Mouse (Mus musculus) T-helper 2 cell (primary cell): ENCODE measurements around the gene Dnase1l3.

Experiments used
- in situ Hi-C: fragments of 300-600 bp; cut with MboI, MseI; formaldehyde crosslinking; loops from one replicate; pipeline ENCODE4 v1.15.1; 2025; ENCODE audit warnings: high pct_unique_total_duplicates

The Dnase1l3 gene

DNA sequence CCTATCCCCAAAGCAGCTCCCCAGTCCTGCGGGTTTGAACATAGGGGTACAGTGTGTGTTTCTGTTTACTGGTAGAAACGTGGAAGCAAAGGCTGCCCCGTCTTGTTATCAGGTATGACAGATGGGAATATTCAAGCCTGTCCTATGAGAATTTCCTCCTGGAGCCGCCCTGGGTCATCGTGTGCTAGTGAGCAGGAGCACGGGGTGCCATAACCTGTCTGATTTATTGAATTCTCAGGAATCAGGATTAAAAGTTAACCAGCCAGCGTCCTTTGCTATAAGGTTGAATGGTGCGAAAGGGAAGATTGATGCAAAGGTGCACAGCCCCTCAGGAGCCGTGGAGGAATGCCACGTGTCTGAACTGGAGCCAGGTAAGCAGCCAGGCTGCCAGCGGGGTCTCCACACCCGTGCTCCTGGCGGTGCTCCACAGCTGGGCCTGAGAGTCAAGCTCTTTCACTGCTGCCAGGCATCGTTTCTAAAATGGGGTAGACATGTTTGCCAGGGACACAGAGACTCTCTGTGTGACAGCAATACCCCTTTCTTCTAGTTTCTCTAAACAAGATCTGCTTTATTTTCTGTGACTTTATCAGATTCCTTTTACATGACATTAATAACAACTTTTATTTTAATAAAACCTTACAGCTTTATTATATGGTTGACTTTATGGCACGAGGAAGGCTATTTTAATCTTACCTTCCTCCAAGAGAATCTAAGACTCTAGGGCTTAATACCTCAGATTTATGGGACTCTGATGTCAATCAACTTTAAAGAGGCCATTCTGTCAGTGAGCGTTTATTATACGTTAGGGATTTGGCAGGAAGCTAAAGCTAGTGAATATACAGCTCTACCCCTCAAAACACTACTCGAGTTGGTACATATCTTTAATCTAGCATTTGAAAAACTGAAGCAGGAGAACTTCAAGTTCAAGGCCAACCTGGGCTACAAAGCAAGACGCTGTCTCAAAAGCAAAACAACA, 55.3 kb downstream of the Dnase1l3 start:
- in situ Hi-C loops, result no loop called here

DNA sequence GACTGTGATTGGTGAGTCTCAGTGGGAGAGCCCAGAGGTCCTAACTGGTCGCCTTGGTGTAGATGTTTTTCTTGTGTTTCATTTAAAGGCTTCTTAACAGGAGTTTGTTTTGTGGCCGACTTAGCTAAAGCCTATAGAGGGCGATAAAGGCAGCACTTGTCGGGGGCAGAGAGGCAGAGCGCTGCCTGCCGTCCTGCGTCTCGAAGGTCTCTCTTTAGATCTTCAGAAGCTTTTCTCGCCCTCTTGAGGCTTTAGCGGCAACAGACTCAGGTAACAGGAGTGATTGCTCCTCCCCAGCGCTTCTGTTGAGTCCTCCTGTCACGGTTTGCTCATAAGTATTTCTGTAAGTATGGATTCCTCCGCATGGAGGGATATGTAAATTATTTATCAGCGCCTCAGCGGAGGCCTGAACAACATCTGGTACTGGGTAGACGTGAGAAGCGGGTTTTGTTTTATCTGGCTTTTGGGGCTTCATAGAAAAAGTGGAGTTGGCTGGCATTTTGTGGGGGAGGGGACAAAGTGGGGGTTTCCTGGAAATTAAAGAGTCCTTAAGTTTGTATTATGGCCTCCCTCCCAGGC, 57.2 kb downstream of the Dnase1l3 start:
- in situ Hi-C loops, result no loop called here

DNA sequence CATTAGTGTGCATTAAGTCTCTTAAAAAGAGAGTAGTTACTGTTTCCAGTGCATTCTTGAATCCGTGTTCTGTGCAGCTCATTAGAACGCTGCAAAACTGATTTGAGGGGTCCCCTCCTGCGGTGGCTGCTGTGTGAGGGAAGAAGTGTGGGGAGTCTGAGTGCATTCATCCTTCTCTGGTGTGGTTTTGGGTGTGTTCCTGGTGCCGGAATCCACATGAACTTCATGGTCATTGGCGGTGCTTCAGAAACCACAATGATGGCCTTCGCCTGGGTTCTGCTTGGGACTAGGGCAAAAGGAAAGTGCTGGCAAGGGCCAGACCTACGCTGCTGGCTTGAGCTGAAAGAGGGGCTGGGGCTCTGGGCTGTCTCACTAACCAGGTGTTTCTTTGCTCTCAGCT, 60.2 kb downstream of the Dnase1l3 start:
- in situ Hi-C loops, result no loop called here

DNA sequence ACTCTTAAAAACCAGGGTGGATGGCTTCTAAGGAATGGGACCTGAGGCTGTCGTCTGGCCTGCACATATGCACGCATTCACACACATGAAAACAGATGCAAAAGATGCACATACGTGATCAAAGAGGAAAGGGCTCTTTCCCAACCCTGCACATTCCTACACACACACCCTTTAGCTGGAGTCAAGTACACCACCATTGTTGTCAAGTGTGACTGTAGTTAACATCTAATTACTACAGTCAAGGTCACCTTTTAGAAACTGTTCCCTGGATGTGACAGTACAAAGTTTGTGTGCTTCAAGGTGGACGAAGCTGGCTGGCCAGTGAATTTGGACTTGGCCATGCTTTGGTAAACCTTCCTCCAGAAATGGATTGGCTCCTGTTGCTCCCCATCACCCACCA, 62.2 kb downstream of the Dnase1l3 start:
- in situ Hi-C loops, result no loop called here

DNA sequence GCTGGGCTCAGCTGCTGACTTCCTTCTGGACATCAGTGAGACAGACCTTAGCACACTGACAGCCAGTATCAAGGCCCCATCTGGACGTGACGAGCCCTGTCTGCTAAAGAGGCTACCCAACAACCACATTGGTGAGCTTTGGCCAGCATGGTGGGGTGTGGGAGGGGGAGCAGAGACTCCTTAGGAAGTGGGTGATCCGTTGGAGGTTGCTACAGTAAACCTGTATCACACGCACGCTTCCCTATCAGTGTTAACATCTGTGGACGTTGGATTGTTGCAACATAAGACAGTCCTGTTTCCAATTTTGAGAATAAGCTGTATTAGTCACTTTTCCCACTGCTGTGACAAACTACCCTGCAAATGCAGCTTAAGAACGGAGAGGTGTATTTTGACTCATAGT, 65.3 kb downstream of the Dnase1l3 start:
- in situ Hi-C loops, result no loop called here

DNA sequence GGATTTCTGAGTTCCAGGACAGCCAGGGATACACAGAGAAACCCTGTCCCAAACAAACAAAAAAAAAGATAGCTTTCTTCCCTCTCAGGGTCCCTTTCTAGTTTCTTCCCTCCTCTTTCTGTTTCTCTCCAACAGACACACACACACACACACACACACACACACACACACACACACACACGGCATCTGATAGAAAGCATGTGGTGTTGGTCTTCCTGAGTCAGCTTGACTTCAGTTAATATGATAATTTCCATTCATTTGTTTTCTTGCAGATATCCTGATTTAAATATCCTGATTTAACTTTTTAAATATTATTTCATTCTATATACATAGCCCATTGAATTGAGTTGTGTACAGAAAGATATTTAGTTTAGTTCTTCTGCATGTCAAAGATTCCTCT, 66.0 kb downstream of the Dnase1l3 start:
- in situ Hi-C loops, result no loop called here

DNA sequence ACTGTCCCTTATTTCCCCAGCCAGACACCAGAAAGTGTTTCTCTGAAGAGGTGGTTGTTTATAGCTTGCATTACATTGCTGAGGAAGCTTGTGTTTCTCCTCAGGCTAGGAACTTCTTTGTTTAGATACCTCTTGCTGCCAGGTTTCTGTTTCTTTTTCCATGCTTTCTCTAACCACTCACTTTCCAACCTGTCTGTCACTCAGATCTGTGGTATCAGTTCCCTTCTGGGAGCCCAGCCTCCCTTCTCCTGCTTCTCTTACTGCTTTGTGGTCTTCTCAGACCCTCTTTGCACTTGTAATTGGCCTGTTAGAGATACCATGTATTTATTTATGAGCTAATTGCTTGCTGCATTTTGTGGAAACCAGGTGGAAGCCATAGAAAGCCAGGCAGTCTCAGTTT, 70.7 kb downstream of the Dnase1l3 start:
- in situ Hi-C loops, result no loop called here

DNA sequence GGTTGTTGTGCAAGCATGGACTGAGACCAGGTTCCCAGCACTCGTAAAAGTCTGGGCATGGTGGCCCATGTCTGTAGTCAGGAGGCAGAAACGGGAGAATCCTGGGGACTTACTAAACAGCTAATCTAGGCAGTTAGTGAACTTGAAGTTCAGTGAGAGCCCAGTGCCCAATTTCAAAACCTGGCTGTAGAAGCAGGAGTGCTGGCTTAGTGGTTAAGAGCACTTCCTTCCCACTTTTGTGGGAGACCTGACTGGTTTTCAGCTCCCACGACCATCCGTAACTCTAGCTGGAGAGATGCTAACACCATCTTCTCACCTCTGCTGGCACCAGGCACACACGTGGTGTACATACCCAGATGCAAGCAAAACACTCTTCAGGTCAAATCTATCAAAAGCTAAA, 72.9 kb downstream of the Dnase1l3 start:
- in situ Hi-C loops, result no loop called here

DNA sequence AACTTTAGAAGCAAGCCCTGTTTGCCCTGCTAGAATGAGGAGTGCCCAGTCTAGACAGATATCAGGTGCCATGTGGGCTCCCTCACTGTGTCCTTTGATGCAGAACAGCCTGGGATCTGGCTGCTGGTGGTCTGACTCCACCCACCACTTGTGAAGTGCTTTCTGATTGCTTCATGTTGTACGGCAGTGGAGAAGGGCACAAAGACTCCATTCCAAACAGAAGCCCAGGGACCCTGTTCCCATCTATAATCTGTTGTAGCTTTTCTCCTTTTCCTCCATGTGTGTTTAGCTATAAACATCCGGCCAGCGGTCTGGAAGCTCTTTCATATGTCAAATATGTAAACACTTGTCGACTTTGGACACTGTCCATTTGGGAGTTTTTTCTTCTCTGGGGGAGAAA, 74.5 kb downstream of the Dnase1l3 start:
- in situ Hi-C loops, result no loop called here

DNA sequence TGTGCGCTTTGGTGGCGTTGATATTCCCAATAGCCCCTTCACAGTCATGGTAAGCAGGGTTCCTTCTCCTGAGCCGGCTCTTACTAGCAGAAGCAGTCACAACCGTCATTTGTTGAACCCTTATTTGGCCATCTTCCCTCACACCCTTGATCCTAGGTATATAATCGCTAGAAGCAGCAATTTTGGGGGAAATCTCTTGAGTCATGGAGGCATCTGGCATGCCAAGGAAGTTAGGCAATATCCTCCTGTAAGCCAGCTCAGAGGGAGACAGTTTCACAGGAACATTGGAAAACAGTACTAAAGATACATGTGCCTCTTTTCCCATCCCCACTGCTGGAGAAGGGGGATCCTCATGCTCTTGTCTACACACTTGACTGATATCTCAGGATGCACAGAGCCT, 75.1 kb downstream of the Dnase1l3 start:
- in situ Hi-C loops, result no loop called here

DNA sequence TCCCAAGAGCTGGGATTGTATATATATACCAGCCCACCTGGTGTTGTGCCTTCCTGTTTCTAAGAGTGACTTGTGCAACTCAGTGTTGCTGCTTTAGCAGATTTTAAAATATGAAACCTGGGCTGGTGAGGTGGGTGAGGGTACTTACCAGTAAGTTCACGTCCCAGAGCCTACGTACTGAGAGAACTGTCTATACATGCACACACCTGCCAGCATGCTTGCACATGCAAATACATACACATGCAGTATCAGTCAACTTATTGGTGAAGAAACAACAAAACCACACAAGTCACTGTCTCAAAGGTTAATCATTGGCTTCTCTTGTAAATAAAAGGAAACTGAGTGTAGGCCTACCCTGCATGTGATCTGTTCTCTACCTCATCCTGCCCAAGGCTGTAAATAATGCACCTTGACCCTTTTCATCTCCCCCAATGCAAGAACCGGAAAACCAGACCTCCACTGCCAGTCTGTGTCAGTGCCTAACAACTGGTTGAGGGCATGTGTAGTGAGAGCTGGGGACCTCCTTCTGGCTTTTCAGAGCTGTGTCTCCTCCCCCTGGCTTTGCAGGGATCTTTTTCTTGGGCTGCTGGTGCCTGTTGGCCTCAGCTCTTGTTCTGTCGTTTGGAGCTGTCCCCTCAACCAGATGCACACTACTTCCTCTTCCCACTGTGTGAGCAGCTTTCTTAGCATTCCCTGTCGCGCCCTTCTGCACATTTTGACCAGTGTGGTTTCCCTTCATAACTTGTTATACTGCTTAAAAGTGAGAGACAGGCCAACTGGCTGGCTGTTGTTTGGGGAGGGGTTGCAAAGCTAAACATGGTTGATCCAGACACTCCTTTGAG, 76.0 kb downstream of the Dnase1l3 start:
- in situ Hi-C loops, result no loop called here
